Mouse (Mus musculus) hindbrain, embryonic 14.5 days (tissue): Measurements from ENCODE around the gene Kdelr3. TPM values are rescaled to one million over a fixed set of nuclear protein-coding genes. Genes with fewer than 3 reads are reported as not detected.

Experiments
- ATAC-seq: fragments of 200-750 bp; cut with Nextera tagmentation; 2 replicates; pipeline ENCODE4 v1.8.0; 2017; ENCODE audit warnings: moderate number of reproducible peaks, mild to moderate bottlenecking, moderate TSS enrichment, moderate library complexity; ENCODE audit not compliant: low FRiP score
- DNase-seq: peaks from one replicate; pipeline ENCODE4 v3.0.0-alpha.2; 2015; ENCODE audit warnings: low spot score
- H3K27ac ChIP-seq: fragments of 300-500 bp; sonication (generic); 2 replicates; pipeline ENCODE4 v1.5.1; 2014; ENCODE audit warnings: mild to moderate bottlenecking, moderate library complexity
- H3K27me3 ChIP-seq: fragments of 300-500 bp; sonication (generic); 2 replicates; pipeline ENCODE4 v1.6.1; 2014; ENCODE audit warnings: mild to moderate bottlenecking, low read length, mixed read lengths; ENCODE audit not compliant: control insufficient read depth, insufficient read depth
- H3K36me3 ChIP-seq: fragments of 300-500 bp; sonication (generic); replicated peaks from 2 replicates; pipeline ENCODE4 v1.6.1; 2014; ENCODE audit not compliant: control insufficient read depth, insufficient read depth
- H3K4me1 ChIP-seq: fragments of 300-500 bp; sonication (generic); replicated peaks from 2 replicates; pipeline ENCODE4 v1.6.1; 2014; ENCODE audit warnings: antibody characterized with exemption, low read length, mixed read lengths; ENCODE audit not compliant: control insufficient read depth, insufficient read depth
- H3K4me2 ChIP-seq: fragments of 300-500 bp; sonication (generic); replicated peaks from 2 replicates; pipeline ENCODE4 v1.6.1; 2014; ENCODE audit warnings: mild to moderate bottlenecking, moderate library complexity
- H3K4me3 ChIP-seq: fragments of 300-500 bp; sonication (generic); replicated peaks from 2 replicates; pipeline ENCODE4 v1.5.1; 2014; ENCODE audit warnings: mild to moderate bottlenecking, low read length
- H3K9ac ChIP-seq: fragments of 300-500 bp; sonication (generic); 2 replicates; pipeline ENCODE4 v1.6.1; 2014
- H3K9me3 ChIP-seq: fragments of 300-500 bp; sonication (generic); 2 replicates; pipeline ENCODE4 v1.6.1; 2016; ENCODE audit warnings: low read length; ENCODE audit not compliant: control insufficient read depth
- WGBS: fragments of 180-500 bp; shearing (Covaris S2); extraction: QIAGEN DNeasy Blood & Tissue Kit; methylation state at CpG from one replicate; pipeline ENCODE4 v1.1.7; 2014; 5-methylcytosine and 5-hydroxymethylcytosine counted together
- polyA plus RNA-seq: library from polyadenylated mRNA; unstranded; fragments of >200 nt; fragmentation: Nextera tagmentation; extraction: Ambion mirVana; gene quantifications from 2 replicates; pipeline ENCODE4 v1.2.1, GENCODE M21; 2014

Kdelr3 gene
- polyA plus RNA-seq, 1 experiment from 2014 or later, result 10.1 TPM

- Histone ChIP-seq H3K9ac (no peak overlapping the region), H3K36me3 (no peaks in the 10 kb centered on the region), H3K4me2 (no peak overlapping the region), H3K4me3 (no peak overlapping the region), H3K4me1 (peaks cover 19% of the 10 kb centered on the region; the same call in 1 of the 2 replicates), H3K27me3 (peaks cover 88% of the 10 kb centered on the region), H3K27ac (no peak overlapping the region), H3K9me3 (no peaks in the 10 kb centered on the region)
- ATAC-seq (no peak), DNase-seq (no peak)
- WGBS, result 53% methylated on average over 31 of the region's 31 CpGs
Observed at GRCm38 (mm10) chr15:79507055-79507828, 9.0 kb upstream of the Kdelr3 start.

DNA sequence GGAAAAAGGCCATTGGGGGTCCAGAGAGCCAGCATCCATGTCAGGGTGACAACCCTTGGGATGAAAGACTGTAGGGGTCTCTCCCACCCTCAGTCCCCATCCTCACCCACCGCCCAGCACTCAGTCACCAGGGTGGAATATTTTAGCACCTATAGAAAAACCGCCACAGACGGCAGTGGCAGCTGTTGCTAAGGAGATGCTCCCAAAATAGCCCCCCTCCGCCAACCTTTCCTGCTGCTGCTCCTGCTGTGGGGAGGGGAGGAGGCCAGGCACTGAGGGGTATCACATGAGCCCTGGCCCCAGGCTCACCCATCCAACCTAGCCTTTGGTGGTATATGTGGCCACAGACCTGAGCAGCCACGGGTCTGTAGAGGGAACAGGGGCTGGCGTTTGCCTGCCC, 6.2 kb upstream of the Kdelr3 start:
- H3K4me2 ChIP-seq, result no peak overlapping the region
- ATAC-seq (no peak), DNase-seq (no peak)
- no peak overlapping the region for H3K9ac ChIP-seq
- H3K4me1 ChIP-seq, result peaks cover 18% of the 10 kb centered on the region; the same call in 1 of the 2 replicates
- no peak overlapping the region for H3K4me3 ChIP-seq
- WGBS, result 43% methylated on average over 6 of the region's 6 CpGs
- H3K27me3 ChIP-seq, result peaks cover 88% of the 10 kb centered on the region
- no peak overlapping the region for H3K27ac ChIP-seq
- H3K36me3 ChIP-seq, result no peaks in the 10 kb centered on the region
- no peaks in the 10 kb centered on the region for H3K9me3 ChIP-seq

GRCm38 (mm10) chr15:79510425-79510824, 5.8 kb upstream of the Kdelr3 start:
- Histone ChIP-seq H3K9me3 (no peaks in the 10 kb centered on the region), H3K4me1 (peaks cover 14% of the 10 kb centered on the region; the same call in 1 of the 2 replicates), H3K4me3 (no peak overlapping the region), H3K9ac (no peak overlapping the region), H3K4me2 (no peak overlapping the region), H3K36me3 (no peaks in the 10 kb centered on the region), H3K27me3 (peaks cover 88% of the 10 kb centered on the region), H3K27ac (no peak overlapping the region)
- DNase-seq (no peak), ATAC-seq (no peak)
- WGBS, result 78% methylated on average over 7 of the region's 7 CpGs

DNA sequence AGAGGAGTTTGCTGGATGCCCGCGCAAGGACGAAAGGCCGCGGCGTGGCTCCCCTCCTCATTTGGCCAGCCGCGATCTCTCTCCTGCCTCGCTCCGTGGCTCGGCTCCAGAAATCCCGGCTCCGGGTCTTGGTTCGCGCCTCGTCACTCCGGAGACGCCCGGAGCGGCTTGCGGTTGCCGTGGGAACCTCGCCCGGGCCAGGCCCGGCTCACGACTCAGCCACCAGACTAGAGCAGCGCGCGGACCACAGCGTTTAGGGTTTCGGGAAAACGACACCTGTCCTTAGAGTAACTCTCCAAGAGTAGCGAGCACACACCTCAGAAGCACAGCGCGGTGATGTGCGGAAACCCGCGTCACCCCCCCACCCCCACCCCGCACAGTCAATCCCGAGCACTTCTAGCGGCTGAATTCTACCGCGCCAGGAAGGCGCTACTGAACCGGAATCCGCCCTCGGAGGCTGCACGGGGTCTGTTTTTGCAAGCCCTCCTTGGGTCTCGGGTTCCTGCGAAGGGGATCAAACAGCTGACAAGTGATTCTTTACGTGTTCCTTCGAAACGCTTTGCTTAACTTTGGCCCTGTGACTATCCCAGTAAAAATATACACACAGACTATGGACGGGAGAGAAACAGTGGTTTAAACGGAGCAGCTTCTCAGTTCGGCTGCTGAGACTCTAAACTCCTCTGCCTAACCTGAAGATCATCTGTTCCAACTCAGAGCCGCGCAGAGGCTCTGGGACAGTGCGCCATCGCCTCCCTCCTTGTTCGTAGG, 4.5 kb upstream of the Kdelr3 start:
- Histone ChIP-seq H3K27ac (no peak overlapping the region), H3K9me3 (no peaks in the 10 kb centered on the region), H3K27me3 (peaks cover 88% of the 10 kb centered on the region), H3K4me2 (peak overlapping the region; percentile 77), H3K4me1 (peaks cover 17% of the 10 kb centered on the region), H3K36me3 (no peaks in the 10 kb centered on the region), H3K4me3 (peak overlapping the region; percentile 41), H3K9ac (peak overlapping the region; percentile 40)
- 2% methylated on average over 61 of the region's 61 CpGs for WGBS
- ATAC-seq (peak; percentile 86), DNase-seq (peak; percentile 92)

DNA sequence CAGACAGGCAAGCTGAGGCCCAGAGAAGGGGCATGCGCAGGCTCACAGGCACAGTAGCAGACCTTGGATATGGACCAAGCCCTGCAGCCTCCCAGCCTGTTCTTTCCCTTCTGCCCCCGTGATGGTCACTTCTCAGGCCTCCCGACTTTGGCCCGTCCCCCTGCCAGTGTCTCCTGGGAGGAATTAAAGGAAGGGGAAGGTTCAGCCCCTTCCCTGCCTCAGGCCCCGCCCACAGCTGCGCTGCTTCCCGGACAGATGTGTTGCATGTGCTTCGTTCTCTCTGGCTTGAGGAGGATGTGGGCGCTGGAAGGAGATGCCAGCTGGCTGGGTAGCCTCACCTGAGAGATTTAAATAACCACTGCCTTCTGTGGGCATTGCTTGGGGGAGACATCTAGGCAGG, 2.3 kb upstream of the Kdelr3 start:
- Histone ChIP-seq H3K9me3 (no peaks in the 10 kb centered on the region), H3K4me3 (no peak overlapping the region), H3K4me2 (no peak overlapping the region), H3K36me3 (no peaks in the 10 kb centered on the region), H3K27ac (no peak overlapping the region), H3K4me1 (peaks cover 27% of the 10 kb centered on the region), H3K9ac (no peak overlapping the region), H3K27me3 (peaks cover 90% of the 10 kb centered on the region)
- 8% methylated on average over 9 of the region's 9 CpGs for WGBS
- ATAC-seq (no peak), DNase-seq (no peak)

DNA sequence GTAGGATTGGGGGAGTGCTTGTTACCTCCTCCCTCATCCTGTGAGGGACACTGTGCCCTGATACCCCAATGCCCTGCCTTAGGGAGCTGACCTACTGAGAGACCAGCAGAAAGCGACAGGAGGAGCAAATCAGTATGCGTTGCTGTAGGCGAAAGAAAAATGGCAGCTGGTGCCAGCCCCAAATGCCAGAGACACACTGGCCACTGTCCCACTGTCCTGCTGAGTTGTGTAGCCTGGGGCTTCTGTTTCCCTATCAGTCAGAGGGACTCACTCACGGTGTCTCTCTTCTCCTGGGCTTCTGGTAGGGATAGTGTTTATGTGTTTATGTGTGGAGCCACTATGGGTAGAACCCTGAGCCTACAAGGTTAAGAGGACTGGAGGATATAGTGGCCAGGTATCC, 1.5 kb downstream of the Kdelr3 start:
- Histone ChIP-seq H3K9ac (no peak overlapping the region), H3K4me3 (no peak overlapping the region), H3K27ac (no peak overlapping the region), H3K36me3 (no peaks in the 10 kb centered on the region), H3K9me3 (no peaks in the 10 kb centered on the region), H3K4me2 (no peak overlapping the region), H3K27me3 (peaks cover 59% of the 10 kb centered on the region), H3K4me1 (peaks cover 18% of the 10 kb centered on the region)
- ATAC-seq (no peak), DNase-seq (no peak)
- 51% methylated on average over 4 of the region's 4 CpGs for WGBS

- Histone ChIP-seq H3K27ac (no peak overlapping the region), H3K9ac (no peak overlapping the region), H3K9me3 (no peaks in the 10 kb centered on the region), H3K4me2 (no peak overlapping the region), H3K36me3 (no peaks in the 10 kb centered on the region), H3K4me1 (peaks cover 18% of the 10 kb centered on the region), H3K27me3 (peaks cover 51% of the 10 kb centered on the region), H3K4me3 (no peak overlapping the region)
- 85% methylated on average over 3 of the region's 3 CpGs for WGBS
- ATAC-seq (no peak), DNase-seq (no peak)
Observed at GRCm38 (mm10) chr15:79518571-79518970, 2.4 kb downstream of the Kdelr3 start.

- H3K4me2 ChIP-seq, result no peak overlapping the region
- WGBS, result 52% methylated on average over 16 of the region's 16 CpGs
- peaks cover 18% of the 10 kb centered on the region for H3K4me1 ChIP-seq
- H3K36me3 ChIP-seq, result no peaks in the 10 kb centered on the region
- no peak overlapping the region for H3K4me3 ChIP-seq
- H3K27me3 ChIP-seq, result peaks cover 41% of the 10 kb centered on the region
- no peak overlapping the region for H3K27ac ChIP-seq
- ATAC-seq, result no peak
- no peak for DNase-seq
- no peaks in the 10 kb centered on the region for H3K9me3 ChIP-seq
- no peak overlapping the region for H3K9ac ChIP-seq
Observed at GRCm38 (mm10) chr15:79519400-79520220, 3.4 kb downstream of the Kdelr3 start.

DNA sequence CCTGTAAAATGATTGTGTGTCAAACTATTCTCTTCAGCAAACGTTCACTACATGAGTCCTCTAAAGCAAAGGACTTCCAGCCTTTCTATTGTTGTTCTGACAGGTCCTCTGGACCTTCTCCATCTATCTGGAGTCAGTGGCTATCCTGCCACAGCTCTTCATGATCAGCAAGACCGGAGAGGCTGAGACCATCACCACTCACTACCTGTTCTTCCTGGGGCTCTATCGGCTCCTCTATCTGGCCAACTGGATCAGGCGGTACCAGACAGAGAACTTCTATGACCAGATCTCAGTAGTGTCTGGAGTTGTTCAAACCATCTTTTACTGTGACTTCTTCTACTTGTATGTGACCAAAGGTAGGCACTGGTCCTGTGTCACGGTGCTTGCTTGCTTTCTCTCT, 9.4 kb downstream of the Kdelr3 start:
- Histone ChIP-seq H3K36me3 (peaks cover 50% of the 10 kb centered on the region), H3K9me3 (no peaks in the 10 kb centered on the region), H3K4me1 (no peaks in the 10 kb centered on the region), H3K4me2 (no peak overlapping the region), H3K27ac (no peak overlapping the region), H3K4me3 (no peak overlapping the region), H3K27me3 (no peaks in the 10 kb centered on the region), H3K9ac (no peak overlapping the region)
- DNase-seq (no peak), ATAC-seq (peak; percentile 6; the same call in 1 of the 2 replicates)
- 83% methylated on average over 5 of the region's 5 CpGs for WGBS
